Comparison of ENCODE assay signal across 8 mouse cellular contexts in the genomic region with DNA sequence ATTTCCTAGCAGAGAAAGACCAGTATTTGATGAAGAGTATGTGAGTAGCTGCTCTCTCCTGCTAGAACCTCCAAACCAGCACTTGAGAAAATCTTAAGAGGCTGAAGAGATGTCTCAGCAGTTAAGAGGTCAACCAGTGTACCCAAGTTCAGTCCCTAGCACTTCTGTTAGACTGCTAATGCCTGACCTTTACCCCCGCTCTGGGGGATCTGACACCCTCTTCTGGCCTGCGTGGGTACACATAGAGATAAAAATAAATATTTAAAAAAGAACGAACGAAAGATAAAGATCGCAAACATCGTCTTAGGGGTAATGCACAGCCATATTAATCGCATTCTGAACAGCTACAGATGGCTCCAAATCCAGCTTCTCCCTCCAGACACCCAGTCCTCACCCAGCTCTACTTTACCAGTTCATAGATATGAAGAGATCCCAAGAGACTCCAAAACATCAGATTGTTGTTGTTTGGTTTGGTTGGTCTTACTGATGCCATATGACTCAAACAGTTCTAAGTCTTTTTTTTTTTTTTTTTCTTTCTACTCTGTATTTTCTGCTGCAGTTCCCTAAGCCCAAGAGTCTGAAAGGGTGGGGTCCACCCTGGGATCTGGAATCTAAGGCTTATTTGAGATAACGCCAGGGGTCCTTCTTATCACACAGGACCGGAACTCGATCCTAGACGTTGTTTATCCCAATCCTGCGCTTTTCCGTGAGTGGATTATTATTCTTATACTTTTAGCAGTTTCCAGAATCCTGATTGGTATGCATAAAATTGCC. TPM values are rescaled to one million over a fixed set of nuclear protein-coding genes. Genes with fewer than 3 reads are reported as not detected.
DNase-seq lines count a peak whose midpoint lies in the region; ATAC-seq and TF ChIP-seq lines count a peak whose summit lies in the region.

No protein-coding gene starts in this region.

- H3K27ac ChIP-seq in heart, embryonic 15.5 days, result no peak overlapping the region
- H3K27ac ChIP-seq in hindbrain, embryonic 11.5 days (ENCODE audit: low read depth, low read length), result no peak overlapping the region

- 32% methylated on average over 13 of the region's 13 CpGs for WGBS in heart, embryonic 15.5 days
- WGBS in hindbrain, embryonic 11.5 days, result 39% methylated on average over 13 of the region's 13 CpGs

- 0 out of 2 replicates have a peak, but pooled peaks cover 6% of the 10 kb centered on the region for H3K36me3 ChIP-seq in heart, embryonic 15.5 days
- peaks cover 1% of the 10 kb centered on the region for H3K36me3 ChIP-seq in G1E (replicated peaks)
- no peaks in the 10 kb centered on the region for H3K36me3 ChIP-seq in hindbrain, embryonic 11.5 days (ENCODE audit: control insufficient read depth, insufficient read depth, low read length)
- peaks cover 7% of the 10 kb centered on the region for H3K36me3 ChIP-seq in megakaryocyte, embryonic 14.5 days (replicated peaks; ENCODE audit: low read length)

- peak; percentile 10; the same call in 1 of the 2 replicates for ATAC-seq in heart, embryonic 15.5 days (replicated peaks; ENCODE audit: insufficient number of reproducible peaks, insufficient read depth, low FRiP score, low read depth)
- ATAC-seq in G1E (ENCODE audit: extremely low read depth, insufficient number of reproducible peaks, low FRiP score, poor library complexity, severe bottlenecking), result peak; percentile 17; the same call in 1 of the 2 replicates
- peak; percentile 73 for ATAC-seq in hindbrain, embryonic 11.5 days (ENCODE audit: low FRiP score)

- DNase-seq in heart, adult 18-20 months, result no peak
- no peak for DNase-seq in G1E (ENCODE audit: low spot score)
- DNase-seq in hindbrain, embryonic 11.5 days (ENCODE audit: low spot score), result no peak
- DNase-seq in thymus, postnatal 36 days, result no peak
- DNase-seq in cerebellum, postnatal 14 days, result no peak
- DNase-seq in cerebellum, postnatal 4 days (ENCODE audit: low spot score in 2 of 2), result no peak

- H3K4me2 ChIP-seq in heart, embryonic 15.5 days, result peak overlapping the region; percentile 68
- H3K4me2 ChIP-seq in hindbrain, embryonic 11.5 days (replicated peaks; ENCODE audit: low read depth, low read length), result peak overlapping the region; percentile 23; the same call in 1 of the 2 replicates

- no peaks in the 10 kb centered on the region for H3K9me3 ChIP-seq in heart, embryonic 15.5 days (replicated peaks)
- no peaks in the 10 kb centered on the region for H3K9me3 ChIP-seq in G1E (replicated peaks)
- H3K9me3 ChIP-seq in hindbrain, embryonic 11.5 days (ENCODE audit: control insufficient read depth, low read length), result no peaks in the 10 kb centered on the region
- H3K9me3 ChIP-seq in megakaryocyte, embryonic 14.5 days, result no peaks in the 10 kb centered on the region

- H3K9ac ChIP-seq in heart, embryonic 15.5 days, result peak overlapping the region; percentile 9; the same call in 1 of the 2 replicates
- no peak overlapping the region for H3K9ac ChIP-seq in hindbrain, embryonic 11.5 days (ENCODE audit: low read depth, low read length)

- H3K4me3 ChIP-seq in heart, embryonic 15.5 days, result peak overlapping the region; percentile 71
- peak overlapping the region; percentile 65; the same call in 1 of the 2 replicates for H3K4me3 ChIP-seq in G1E (ENCODE audit: low read depth, low read length)
- H3K4me3 ChIP-seq in hindbrain, embryonic 11.5 days (ENCODE audit: low read depth, low read length), result peak overlapping the region; percentile 48
- peak overlapping the region; percentile 90 for H3K4me3 ChIP-seq in megakaryocyte, embryonic 14.5 days (replicated peaks)

- no peaks in the 10 kb centered on the region for H3K27me3 ChIP-seq in heart, embryonic 15.5 days
- no peaks in the 10 kb centered on the region for H3K27me3 ChIP-seq in G1E (ENCODE audit: insufficient read depth, low read length)
- H3K27me3 ChIP-seq in hindbrain, embryonic 11.5 days (ENCODE audit: control insufficient read depth, insufficient read depth, low read length), result no peaks in the 10 kb centered on the region
- no peaks in the 10 kb centered on the region for H3K27me3 ChIP-seq in megakaryocyte, embryonic 14.5 days (replicated peaks)

- peaks cover 4% of the 10 kb centered on the region; the same call in 1 of the 2 replicates for H3K4me1 ChIP-seq in heart, embryonic 15.5 days (replicated peaks)
- peaks cover 4% of the 10 kb centered on the region; the same call in 1 of the 2 replicates for H3K4me1 ChIP-seq in G1E (ENCODE audit: insufficient read depth, low read depth, low read length)
- H3K4me1 ChIP-seq in hindbrain, embryonic 11.5 days (replicated peaks; ENCODE audit: control insufficient read depth, insufficient read depth, low read length), result no peaks in the 10 kb centered on the region
- peaks cover 7% of the 10 kb centered on the region for H3K4me1 ChIP-seq in megakaryocyte, embryonic 14.5 days

- TF ChIP-seq CTCF in G1E (IDR thresholded peaks at IDR 0.05; ENCODE audit: low read depth, low read length), result no peak

RNA-seq across cellular contexts. Expression of a gene that starts 16.5 kb away (rescaled TPM):
- 0.92 and 1.5 TPM in 2 replicates for polyA plus RNA-seq in heart, embryonic 15.5 days (2015; fragmentation: Nextera tagmentation; extraction: Ambion mirVana)
- 1 to 10 TPM; 1.7 to 2.0 TPM for total RNA-seq in heart, adult 18-20 months (2021)
- total RNA-seq in G1E (2014; fragmentation: Nextera tagmentation) (2.4 and 3.4 TPM in 2 replicates), G1E (2017) (1.9 and 2.1 TPM in 2 replicates)
- polyA plus RNA-seq in G1E (2012), result 0.21 and 0.22 TPM in 2 replicates
- polyA plus RNA-seq in hindbrain, embryonic 11.5 days (2014; fragmentation: Nextera tagmentation; extraction: Ambion mirVana), result 3.4 and 4.4 TPM in 2 replicates
- polyA plus RNA-seq in megakaryocyte, embryonic 14.5 days (2012; ENCODE audit: insufficient read depth, low replicate concordance), result 0.09 TPM in 1 of 2 replicates, not detected in the other

RNA-seq across cellular contexts. Expression of a gene that starts 22.2 kb away (rescaled TPM):
- polyA plus RNA-seq in heart, embryonic 15.5 days (2015; fragmentation: Nextera tagmentation; extraction: Ambion mirVana), result 4.2 and 4.7 TPM in 2 replicates
- total RNA-seq in heart, adult 18-20 months (2021), result 1 to 10 TPM; 1.8 to 2.0 TPM
- total RNA-seq in G1E (2014; fragmentation: Nextera tagmentation), result 1.9 and 3.2 TPM in 2 replicates
- total RNA-seq in G1E (2017), result 1.8 and 3.1 TPM in 2 replicates
- 0.14 and 0.18 TPM in 2 replicates for polyA plus RNA-seq in G1E (2012)
- polyA plus RNA-seq in hindbrain, embryonic 11.5 days (2014; fragmentation: Nextera tagmentation; extraction: Ambion mirVana), result 10.9 TPM in 2 replicates
- polyA plus RNA-seq in megakaryocyte, embryonic 14.5 days (2012; ENCODE audit: insufficient read depth, low replicate concordance), result not detected in 2 replicates

RNA-seq across cellular contexts. Expression of a gene that starts 51.0 kb away (rescaled TPM):
- 0.81 and 1.4 TPM in 2 replicates for polyA plus RNA-seq in heart, embryonic 15.5 days (2015; fragmentation: Nextera tagmentation; extraction: Ambion mirVana)
- total RNA-seq in heart, adult 18-20 months (2021), result under 1 TPM; 0.37 to 0.51 TPM
- total RNA-seq in G1E (2014; fragmentation: Nextera tagmentation) (10.0 and 15.4 TPM in 2 replicates), G1E (2017) (9.2 and 10.5 TPM in 2 replicates)
- polyA plus RNA-seq in G1E (2012), result 0.16 and 0.22 TPM in 2 replicates
- polyA plus RNA-seq in hindbrain, embryonic 11.5 days (2014; fragmentation: Nextera tagmentation; extraction: Ambion mirVana), result 7.6 and 9.6 TPM in 2 replicates
- polyA plus RNA-seq in megakaryocyte, embryonic 14.5 days (2012; ENCODE audit: insufficient read depth, low replicate concordance), result not detected in 2 replicates

RNA-seq across cellular contexts. Expression of a gene that starts 59.5 kb away (rescaled TPM):
- 0.16 and 0.43 TPM in 2 replicates for polyA plus RNA-seq in heart, embryonic 15.5 days (2015; fragmentation: Nextera tagmentation; extraction: Ambion mirVana)
- total RNA-seq in heart, adult 18-20 months (2021), result under 1 TPM in 1 of 2 experiments, not detected in 1; 0.26 TPM
- total RNA-seq in G1E (2014; fragmentation: Nextera tagmentation) (not detected in 2 replicates), G1E (2017) (0.11 and 0.17 TPM in 2 replicates)
- not detected in 2 replicates for polyA plus RNA-seq in G1E (2012)
- polyA plus RNA-seq in hindbrain, embryonic 11.5 days (2014; fragmentation: Nextera tagmentation; extraction: Ambion mirVana), result 0.11 TPM in 1 of 2 replicates, not detected in the other
- not detected in 2 replicates for polyA plus RNA-seq in megakaryocyte, embryonic 14.5 days (2012; ENCODE audit: insufficient read depth, low replicate concordance)

Comparison
In these comparisons a context has a peak if more than half of its experiments do, and no peak if none do; other contexts are left out.
1. ATAC-seq: peak in every context shown above with its lines; median percentile 73 in hindbrain, embryonic 11.5 days; 17 in G1E; 10 in heart, embryonic 15.5 days.